Mouse (Mus musculus) liver, adult 2 months (tissue): ENCODE measurements around the gene Disp2.

Experiments used
- CTCF ChIP-seq: fragments of 200-500 bp; IDR thresholded peaks from 2 replicates; pipeline ENCODE4 v1.5.1; 2011; ENCODE audit warnings: low read depth, low read length, control low read depth
- POLR2A ChIP-seq: fragments of 200-500 bp; IDR thresholded peaks from 2 replicates; pipeline ENCODE4 v1.6.1; 2011; ENCODE audit warnings: low read length, control low read depth; ENCODE audit not compliant: insufficient read depth; ENCODE audit errors: extremely low read depth

- TF ChIP-seq CTCF (peak; percentile 9; the same call in 1 of the 2 replicates), POLR2A (no peak)
Measured at GRCm38 (mm10) chr2:118766041-118767033, 13.2 kb upstream of the Disp2 start.
